Mouse (Mus musculus) lung, embryonic 15.5 days (tissue): ENCODE results near the gene Tgfbr3. TPM values are rescaled to one million over a fixed set of nuclear protein-coding genes. Genes with fewer than 3 reads are reported as not detected.

ENCODE experiments used
- ATAC-seq: fragments of 200-750 bp; cut with Nextera tagmentation; 2 replicates; pipeline ENCODE4 v1.8.0; 2017; ENCODE audit warnings: moderate number of reproducible peaks, borderline replicate concordance; ENCODE audit not compliant: low FRiP score, low TSS enrichment; ENCODE audit errors: extremely low read depth
- H3K27ac ChIP-seq: fragments of 300-500 bp; sonication (generic); 2 replicates; pipeline ENCODE4 v1.5.1; 2015; ENCODE audit warnings: moderate library complexity, mild to moderate bottlenecking, inconsistent platforms
- H3K27me3 ChIP-seq: fragments of 300-500 bp; sonication (generic); 2 replicates; pipeline ENCODE4 v1.6.1; 2015; ENCODE audit warnings: inconsistent platforms
- H3K36me3 ChIP-seq: fragments of 300-500 bp; sonication (generic); 2 replicates; pipeline ENCODE4 v1.6.1; 2015; ENCODE audit warnings: inconsistent platforms
- H3K4me1 ChIP-seq: fragments of 300-500 bp; sonication (generic); 2 replicates; pipeline ENCODE4 v1.6.1; 2015; ENCODE audit warnings: inconsistent platforms
- H3K4me2 ChIP-seq: fragments of 300-500 bp; sonication (generic); 2 replicates; pipeline ENCODE4 v1.6.1; 2015; ENCODE audit warnings: inconsistent platforms, mild to moderate bottlenecking, moderate library complexity
- H3K4me3 ChIP-seq: fragments of 300-500 bp; sonication (generic); 2 replicates; pipeline ENCODE4 v1.5.1; 2015; ENCODE audit warnings: mild to moderate bottlenecking, inconsistent platforms
- H3K9ac ChIP-seq: fragments of 300-500 bp; sonication (generic); 2 replicates; pipeline ENCODE4 v1.6.1; 2015; ENCODE audit warnings: inconsistent platforms
- H3K9me3 ChIP-seq: fragments of 300-500 bp; sonication (generic); 2 replicates; pipeline ENCODE4 v1.6.1; 2016; ENCODE audit warnings: inconsistent platforms
- WGBS: fragments of 180-500 bp; shearing (Covaris S2); methylation state at CpG from one replicate; pipeline ENCODE4 v1.1.7; 2015; 5-methylcytosine and 5-hydroxymethylcytosine counted together
- polyA plus RNA-seq: library from polyadenylated mRNA; unstranded; fragments of >200 nt; fragmentation: Nextera tagmentation; extraction: Ambion mirVana; gene quantifications from 2 replicates; pipeline ENCODE4 v1.2.1, GENCODE M21; 2015

The Tgfbr3 gene
- polyA plus RNA-seq, 1 experiment from 2014 or later: 22.2 TPM

DNA sequence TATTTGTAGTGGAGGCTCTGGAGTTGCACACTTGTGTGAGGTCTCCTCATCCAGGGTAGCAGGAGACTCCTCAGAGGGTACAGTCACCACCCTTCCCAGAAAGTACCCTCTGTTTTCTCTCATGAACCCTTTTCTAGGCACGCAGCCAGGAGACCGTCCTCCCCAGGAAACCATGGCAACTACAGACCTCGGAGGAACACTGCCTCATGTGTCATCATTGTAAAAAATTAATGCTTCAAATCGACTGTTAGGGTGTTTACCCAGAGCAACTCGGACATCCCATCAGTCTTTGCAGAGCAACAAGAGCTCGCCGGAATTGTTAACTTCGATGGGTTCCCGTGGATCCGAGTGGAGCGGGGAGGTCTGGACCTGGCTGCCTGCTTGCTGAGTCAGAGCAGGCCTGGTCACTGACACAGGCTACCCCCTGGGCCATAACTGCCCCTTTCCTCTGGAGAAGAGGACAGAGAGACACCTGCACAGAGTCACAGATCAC, 210.2 kb downstream of the Tgfbr3 start:
- no peaks in the 10 kb centered on the region for H3K36me3 ChIP-seq
- H3K4me3 ChIP-seq: no peak overlapping the region
- 6% methylated on average over 11 of the region's 11 CpGs for WGBS
- no peak overlapping the region for H3K9ac ChIP-seq
- no peaks in the 10 kb centered on the region for H3K27me3 ChIP-seq
- peaks cover 44% of the 10 kb centered on the region for H3K4me1 ChIP-seq
- peak overlapping the region; percentile 76 for H3K27ac ChIP-seq
- ATAC-seq: peak; percentile 56; the same call in 1 of the 2 replicates
- H3K9me3 ChIP-seq: no peaks in the 10 kb centered on the region
- H3K4me2 ChIP-seq: peak overlapping the region; percentile 3; the same call in 1 of the 2 replicates

DNA sequence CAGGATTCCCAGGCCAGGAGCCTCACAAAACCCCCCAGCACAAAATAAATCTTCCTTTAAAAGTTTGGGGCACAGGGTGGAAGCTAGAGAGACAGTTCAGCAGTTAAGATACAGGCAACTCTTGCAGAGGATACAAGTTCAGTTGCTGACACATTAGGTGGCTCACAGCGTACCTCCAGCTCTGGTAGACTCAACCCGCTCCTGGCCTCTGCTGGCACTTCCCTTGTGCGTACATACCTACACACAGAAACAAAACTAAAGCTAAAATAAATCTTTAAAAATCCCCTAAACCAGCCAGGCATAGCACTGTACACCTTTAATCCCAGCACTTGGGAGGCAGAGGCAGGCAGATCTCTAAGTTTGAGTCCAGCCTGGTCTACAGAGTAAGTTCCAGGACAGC, 211.1 kb downstream of the Tgfbr3 start:
- no peak for ATAC-seq
- Histone ChIP-seq H3K27ac (no peak overlapping the region), H3K9ac (no peak overlapping the region), H3K4me1 (peaks cover 51% of the 10 kb centered on the region), H3K9me3 (no peaks in the 10 kb centered on the region), H3K36me3 (no peaks in the 10 kb centered on the region), H3K4me2 (no peak overlapping the region), H3K27me3 (no peaks in the 10 kb centered on the region), H3K4me3 (no peak overlapping the region)
- 96% methylated on average over 3 of the region's 3 CpGs for WGBS

DNA sequence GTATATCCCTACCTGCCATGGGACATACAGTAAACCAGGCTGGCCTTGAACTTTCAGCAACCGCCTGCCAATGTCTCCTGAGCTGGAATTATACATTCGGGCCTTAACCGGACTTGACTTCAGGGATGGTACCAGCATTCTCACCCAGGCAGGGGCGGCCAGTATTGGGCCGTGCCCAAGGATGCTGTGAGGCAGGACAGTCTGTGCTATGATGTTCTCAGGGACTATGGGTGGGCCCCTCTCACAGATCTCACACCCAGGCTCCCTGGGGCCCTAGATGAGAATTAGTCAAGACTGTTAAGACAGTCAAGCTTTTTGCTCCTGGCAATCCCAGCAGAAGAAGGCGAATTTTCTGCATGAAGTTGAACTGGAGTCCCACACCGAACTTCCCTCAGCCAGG, 211.5 kb downstream of the Tgfbr3 start:
- 92% methylated on average over 7 of the region's 7 CpGs for WGBS
- ATAC-seq: no peak
- H3K9ac ChIP-seq: no peak overlapping the region
- no peak overlapping the region for H3K4me2 ChIP-seq
- no peak overlapping the region for H3K4me3 ChIP-seq
- no peaks in the 10 kb centered on the region for H3K9me3 ChIP-seq
- no peak overlapping the region for H3K27ac ChIP-seq
- no peaks in the 10 kb centered on the region for H3K36me3 ChIP-seq
- no peaks in the 10 kb centered on the region for H3K27me3 ChIP-seq
- H3K4me1 ChIP-seq: peaks cover 53% of the 10 kb centered on the region

DNA sequence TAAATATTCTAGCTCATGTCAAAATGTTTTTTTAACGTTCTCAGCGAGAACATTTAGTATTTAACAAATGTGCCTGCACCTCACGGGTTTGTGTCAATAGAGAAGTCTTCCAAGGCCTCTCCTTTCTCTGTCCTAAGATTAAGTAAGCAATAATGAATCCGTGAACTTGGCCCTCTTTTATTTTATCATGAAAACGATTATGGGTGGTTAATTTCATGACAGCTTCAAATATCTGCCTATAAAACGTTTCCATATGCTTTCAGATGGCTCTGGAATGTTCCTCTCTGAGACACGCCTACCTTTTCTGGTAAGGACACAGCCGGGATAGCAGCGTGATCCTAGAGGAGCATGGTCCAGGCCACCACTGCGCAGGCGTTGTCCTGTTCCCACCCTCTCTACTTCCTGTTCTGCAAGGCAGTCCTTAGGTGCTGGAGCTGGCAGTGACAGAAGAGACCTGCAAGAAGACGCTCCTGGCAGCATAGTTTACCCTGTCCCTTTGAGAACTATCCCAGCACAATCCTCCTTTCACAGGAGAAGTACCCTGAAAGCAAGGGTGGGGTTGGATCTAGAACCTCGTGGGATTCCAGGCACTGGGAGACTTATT, 214.3 kb downstream of the Tgfbr3 start:
- Histone ChIP-seq H3K4me1 (peaks cover 43% of the 10 kb centered on the region), H3K9me3 (no peaks in the 10 kb centered on the region), H3K9ac (no peak overlapping the region), H3K4me3 (no peak overlapping the region), H3K27ac (peak overlapping the region; percentile 46), H3K36me3 (no peaks in the 10 kb centered on the region), H3K4me2 (no peak overlapping the region), H3K27me3 (no peaks in the 10 kb centered on the region)
- 41% methylated on average over 13 of the region's 13 CpGs for WGBS
- ATAC-seq: 0 out of 2 replicates have a peak, but pooled peaks have one; percentile 21

DNA sequence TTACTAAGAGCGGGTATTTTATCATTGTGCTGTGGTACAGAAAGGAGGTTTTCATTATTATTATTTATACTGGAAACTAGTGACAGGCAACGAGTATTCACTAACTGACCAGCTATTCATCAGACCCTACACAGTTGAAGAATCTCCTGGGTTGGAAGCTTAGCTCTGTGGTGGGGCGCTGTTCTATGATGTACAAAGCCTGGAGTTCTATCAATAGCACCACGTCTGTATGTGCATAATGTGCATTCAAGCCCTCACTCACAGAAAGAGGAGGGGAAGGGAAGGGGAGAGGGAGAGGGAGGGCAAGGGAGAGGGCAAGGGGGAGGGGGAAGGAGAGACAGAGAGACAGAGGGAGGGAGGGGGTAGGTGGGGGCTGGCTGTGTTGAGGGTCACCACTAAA, 215.1 kb downstream of the Tgfbr3 start:
- H3K9ac ChIP-seq: no peak overlapping the region
- H3K27me3 ChIP-seq: no peaks in the 10 kb centered on the region
- no peak overlapping the region for H3K4me2 ChIP-seq
- peaks cover 36% of the 10 kb centered on the region for H3K4me1 ChIP-seq
- H3K4me3 ChIP-seq: no peak overlapping the region
- H3K9me3 ChIP-seq: no peaks in the 10 kb centered on the region
- no peak overlapping the region for H3K27ac ChIP-seq
- no peak for ATAC-seq
- WGBS: 52% methylated on average over 4 of the region's 4 CpGs
- H3K36me3 ChIP-seq: no peaks in the 10 kb centered on the region

DNA sequence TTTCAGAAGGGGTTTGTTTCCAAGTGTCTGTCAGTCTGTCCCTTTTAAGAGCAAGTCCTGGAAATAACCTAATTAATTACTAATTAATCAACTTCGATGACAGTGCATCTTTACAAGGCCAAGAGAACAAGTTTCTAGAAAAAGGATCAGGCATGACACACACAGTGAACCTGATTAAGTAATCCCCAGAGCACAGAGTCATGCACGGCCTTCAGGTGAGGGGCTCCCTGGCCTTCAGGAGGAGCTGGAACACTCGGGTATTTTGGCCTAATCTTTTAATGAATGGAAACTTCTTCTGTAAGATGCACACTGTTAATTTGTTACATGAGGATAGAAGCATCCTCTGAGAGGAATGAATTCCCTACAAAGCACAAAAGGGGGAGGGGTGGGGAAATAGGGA, 215.9 kb downstream of the Tgfbr3 start:
- Histone ChIP-seq H3K9ac (no peak overlapping the region), H3K36me3 (no peaks in the 10 kb centered on the region), H3K4me2 (no peak overlapping the region), H3K4me3 (no peak overlapping the region), H3K27me3 (no peaks in the 10 kb centered on the region), H3K4me1 (peaks cover 28% of the 10 kb centered on the region), H3K27ac (no peak overlapping the region), H3K9me3 (no peaks in the 10 kb centered on the region)
- WGBS: 42% methylated on average over 3 of the region's 3 CpGs
- no peak for ATAC-seq

DNA sequence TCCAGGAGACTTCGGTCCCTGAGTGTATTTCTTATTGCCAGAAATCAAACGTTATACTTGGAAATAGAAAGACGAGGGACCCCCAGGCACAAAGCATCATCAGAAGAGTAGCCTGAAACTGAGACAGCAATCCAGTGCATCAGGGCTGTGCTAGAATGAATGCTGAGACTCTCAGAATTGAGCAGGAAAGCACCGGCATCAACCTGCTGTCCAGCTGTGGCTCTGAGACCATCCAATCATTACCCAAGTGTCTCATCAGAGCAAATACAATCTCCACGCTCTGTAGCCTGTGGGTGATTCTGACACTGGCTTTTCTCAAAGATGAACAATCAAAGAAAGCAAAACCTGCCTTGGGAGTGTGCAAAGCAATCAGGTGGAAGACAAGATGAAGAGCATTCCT, 221.3 kb downstream of the Tgfbr3 start:
- ATAC-seq: no peak
- no peak overlapping the region for H3K27ac ChIP-seq
- no peaks in the 10 kb centered on the region for H3K36me3 ChIP-seq
- no peaks in the 10 kb centered on the region for H3K9me3 ChIP-seq
- H3K4me3 ChIP-seq: no peak overlapping the region
- no peaks in the 10 kb centered on the region for H3K27me3 ChIP-seq
- H3K4me1 ChIP-seq: peaks cover 3% of the 10 kb centered on the region; the same call in 1 of the 2 replicates
- WGBS: 83% methylated on average over 5 of the region's 5 CpGs
- no peak overlapping the region for H3K4me2 ChIP-seq
- no peak overlapping the region for H3K9ac ChIP-seq

DNA sequence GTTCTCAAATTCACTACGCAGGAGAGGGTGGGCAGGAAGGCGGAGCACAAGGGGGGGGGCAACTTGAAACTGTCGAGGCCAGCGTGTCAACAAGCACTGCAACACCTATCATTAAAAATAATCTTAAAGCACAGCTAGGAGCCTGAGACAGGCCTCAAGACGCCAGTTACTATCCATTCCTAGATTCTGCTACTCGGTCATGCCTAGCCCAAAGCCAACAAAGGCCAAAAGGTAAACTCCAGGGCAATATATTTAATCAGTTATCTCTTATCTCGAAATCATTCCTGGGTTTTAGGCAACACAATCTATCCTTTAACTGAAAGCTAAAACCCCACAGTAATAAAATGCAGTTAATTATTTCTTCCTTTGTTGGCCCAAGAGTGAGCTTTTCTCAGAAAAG, 221.9 kb downstream of the Tgfbr3 start:
- Histone ChIP-seq H3K27ac (no peak overlapping the region), H3K36me3 (no peaks in the 10 kb centered on the region), H3K27me3 (no peaks in the 10 kb centered on the region), H3K4me2 (no peak overlapping the region), H3K9ac (no peak overlapping the region), H3K4me1 (no peaks in the 10 kb centered on the region), H3K9me3 (no peaks in the 10 kb centered on the region), H3K4me3 (no peak overlapping the region)
- no peak for ATAC-seq
- 58% methylated on average over 7 of the region's 7 CpGs for WGBS

DNA sequence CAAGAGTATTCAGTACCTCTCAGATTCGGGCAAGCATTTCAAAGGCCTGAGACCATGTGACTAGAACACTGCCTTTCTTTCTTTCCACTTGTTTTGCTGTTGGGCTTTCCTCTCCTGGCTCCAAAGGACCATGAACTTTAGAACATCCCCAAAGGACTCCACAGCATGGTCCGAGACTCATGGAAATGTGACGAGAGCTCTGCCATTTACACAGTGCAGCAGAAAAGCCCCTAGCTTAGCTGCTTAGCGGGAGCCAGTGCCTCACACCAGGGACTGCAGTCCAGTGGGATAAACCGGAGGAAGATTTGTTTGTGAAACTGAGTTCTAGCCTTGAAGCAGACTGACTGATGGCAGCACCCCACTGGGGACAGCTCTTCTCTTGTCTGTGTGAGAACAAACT, 224.5 kb downstream of the Tgfbr3 start:
- ATAC-seq: no peak
- 76% methylated on average over 5 of the region's 5 CpGs for WGBS
- no peaks in the 10 kb centered on the region for H3K27me3 ChIP-seq

DNA sequence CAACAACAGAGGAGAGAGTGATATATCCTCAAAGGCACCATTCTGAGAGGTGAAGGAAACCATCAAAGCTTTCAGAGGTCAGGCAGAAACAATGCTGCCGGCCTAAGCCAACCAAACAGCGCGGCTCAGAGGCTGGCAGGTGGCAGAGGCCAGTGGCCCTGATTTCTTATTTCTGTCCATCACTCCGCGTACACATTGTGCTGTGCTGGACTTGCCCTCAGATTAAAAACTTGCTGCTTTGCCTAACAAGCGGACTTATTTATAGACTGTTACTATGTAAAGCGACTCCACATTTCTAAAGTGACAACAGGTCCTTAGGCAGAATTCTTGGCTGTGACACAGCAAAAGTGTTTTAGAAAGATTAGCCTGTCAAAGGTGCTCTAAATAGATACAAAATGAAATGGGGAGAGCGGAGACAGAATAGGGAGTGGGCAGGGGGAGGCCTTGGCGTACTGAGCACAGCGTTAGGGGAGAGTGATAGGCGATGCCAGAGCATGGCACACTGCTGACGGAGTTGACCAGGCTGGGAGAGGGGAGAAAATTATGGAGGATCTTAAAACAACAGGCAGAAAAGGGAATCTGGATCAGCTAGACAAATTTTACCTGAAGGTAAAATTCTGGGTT, 227.1 kb downstream of the Tgfbr3 start:
- ATAC-seq: no peak
- Histone ChIP-seq H3K9me3 (no peaks in the 10 kb centered on the region), H3K4me1 (0 out of 2 replicates have a peak, but pooled peaks cover 3% of the 10 kb centered on the region), H3K9ac (no peak overlapping the region), H3K4me2 (no peak overlapping the region), H3K36me3 (no peaks in the 10 kb centered on the region), H3K4me3 (no peak overlapping the region), H3K27me3 (no peaks in the 10 kb centered on the region), H3K27ac (no peak overlapping the region)
- 50% methylated on average over 12 of the region's 12 CpGs for WGBS

More for the DNA sequence above, 224.5 kb downstream of the Tgfbr3 start:
- H3K4me1 ChIP-seq: no peaks in the 10 kb centered on the region
- H3K4me2 ChIP-seq: no peak overlapping the region
- H3K27ac ChIP-seq: no peak overlapping the region
- H3K9ac ChIP-seq: no peak overlapping the region
- no peak overlapping the region for H3K4me3 ChIP-seq
- no peaks in the 10 kb centered on the region for H3K36me3 ChIP-seq
- H3K9me3 ChIP-seq: no peaks in the 10 kb centered on the region

DNA sequence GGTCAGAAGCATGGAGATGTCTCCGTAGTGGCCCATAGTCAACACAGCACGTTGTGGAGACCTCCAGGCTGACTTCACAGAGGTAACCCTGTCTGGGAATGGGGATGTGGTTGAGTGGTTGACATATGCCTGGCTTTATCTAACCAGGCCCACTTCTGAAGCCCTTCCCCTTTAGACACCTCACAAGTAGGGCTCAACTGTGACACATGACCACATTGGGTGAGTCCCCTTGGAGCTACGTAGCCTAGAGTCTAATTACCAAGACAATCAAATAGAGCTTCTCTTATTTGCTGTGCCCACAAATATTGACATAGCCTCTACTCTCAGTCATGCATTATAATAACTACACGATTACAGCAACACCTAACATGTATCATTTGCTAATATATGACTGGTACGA, 229.9 kb downstream of the Tgfbr3 start:
- H3K27me3 ChIP-seq: no peaks in the 10 kb centered on the region
- H3K4me3 ChIP-seq: no peak overlapping the region
- no peak overlapping the region for H3K9ac ChIP-seq
- H3K36me3 ChIP-seq: no peaks in the 10 kb centered on the region
- no peak overlapping the region for H3K4me2 ChIP-seq
- H3K4me1 ChIP-seq: 0 out of 2 replicates have a peak, but pooled peaks cover 3% of the 10 kb centered on the region
- no peaks in the 10 kb centered on the region for H3K9me3 ChIP-seq
- ATAC-seq: no peak
- 82% methylated on average over 5 of the region's 5 CpGs for WGBS
- no peak overlapping the region for H3K27ac ChIP-seq

DNA sequence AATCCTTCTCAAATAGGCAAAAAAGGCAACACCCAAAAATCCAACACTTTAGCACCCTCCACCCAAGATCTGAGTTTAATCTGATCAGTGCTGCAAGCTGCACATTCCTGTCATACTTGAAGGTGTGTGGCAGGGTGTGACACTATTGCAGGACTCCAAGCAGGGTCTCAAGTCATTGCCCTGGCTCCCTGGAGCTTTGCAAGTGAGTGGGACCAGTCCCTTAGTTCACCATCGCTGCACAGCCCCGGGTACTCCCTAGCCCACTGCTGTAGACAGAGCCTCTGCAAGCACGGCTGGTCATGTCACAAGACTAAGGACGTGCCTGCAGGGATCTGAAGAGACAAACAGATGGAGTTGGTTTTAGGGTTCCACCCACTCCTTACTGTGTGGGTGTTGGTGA, 230.8 kb downstream of the Tgfbr3 start:
- Histone ChIP-seq H3K4me1 (0 out of 2 replicates have a peak, but pooled peaks cover 3% of the 10 kb centered on the region), H3K27me3 (no peaks in the 10 kb centered on the region), H3K36me3 (no peaks in the 10 kb centered on the region), H3K4me2 (no peak overlapping the region), H3K9me3 (no peaks in the 10 kb centered on the region), H3K27ac (no peak overlapping the region), H3K4me3 (no peak overlapping the region), H3K9ac (no peak overlapping the region)
- no peak for ATAC-seq
- WGBS: 62% methylated on average over 4 of the region's 4 CpGs
